Mouse (Mus musculus) embryonic facial prominence, embryonic 10.5 days (tissue): Measurements from ENCODE around the gene Psmb9. TPM values are rescaled to one million over a fixed set of nuclear protein-coding genes. Genes with fewer than 3 reads are reported as not detected.

Experiments used
- DNase-seq: peaks from one replicate; pipeline ENCODE4 v3.0.0-alpha.2; 2017; ENCODE audit warnings: low spot score
- H3K27ac ChIP-seq: fragments of 300-500 bp; sonication (generic); replicated peaks from 2 replicates; pipeline ENCODE4 v1.5.1; 2016; ENCODE audit warnings: mild to moderate bottlenecking
- H3K27me3 ChIP-seq: fragments of 300-500 bp; sonication (generic); replicated peaks from 2 replicates; pipeline ENCODE4 v1.6.1; 2016; ENCODE audit warnings: low read depth, mild to moderate bottlenecking; ENCODE audit not compliant: poor library complexity, severe bottlenecking
- H3K36me3 ChIP-seq: fragments of 300-500 bp; sonication (generic); replicated peaks from 2 replicates; pipeline ENCODE4 v1.6.1; 2016; ENCODE audit warnings: mild to moderate bottlenecking, moderate library complexity
- H3K4me1 ChIP-seq: fragments of 300-500 bp; sonication (generic); 2 replicates; pipeline ENCODE4 v1.6.1; 2016
- H3K4me3 ChIP-seq: fragments of 300-500 bp; sonication (generic); 2 replicates; pipeline ENCODE4 v1.5.1; 2016; ENCODE audit warnings: mild to moderate bottlenecking, moderate library complexity
- H3K9me3 ChIP-seq: fragments of 300-500 bp; sonication (generic); 2 replicates; pipeline ENCODE4 v1.6.1; 2016; ENCODE audit warnings: mild to moderate bottlenecking
- WGBS: fragments of 180-500 bp; shearing (Covaris S2); methylation state at CpG from one replicate; pipeline ENCODE4 v1.1.7; 2016; 5-methylcytosine and 5-hydroxymethylcytosine counted together
- polyA plus RNA-seq: library from polyadenylated mRNA; unstranded; fragments of >200 nt; fragmentation: Nextera tagmentation; extraction: Ambion mirVana; gene quantifications from 2 replicates; pipeline ENCODE4 v1.2.1, GENCODE M21; 2016

The Psmb9 gene
- polyA plus RNA-seq, 1 experiment from 2014 or later, result 0.57 TPM

- Histone ChIP-seq H3K36me3 (no peaks in the 10 kb centered on the region), H3K4me3 (no peak overlapping the region), H3K4me1 (no peaks in the 10 kb centered on the region), H3K9me3 (peaks cover 6% of the 10 kb centered on the region; the same call in 1 of the 2 replicates), H3K27me3 (peaks cover 36% of the 10 kb centered on the region), H3K27ac (no peak overlapping the region)
- no peak for DNase-seq
- WGBS, result 91% methylated on average over 8 of the region's 8 CpGs
Measured at GRCm38 (mm10) chr17:34217216-34217928, 29.8 kb upstream of the Psmb9 start.

- Histone ChIP-seq H3K36me3 (no peaks in the 10 kb centered on the region), H3K27me3 (peaks cover 58% of the 10 kb centered on the region), H3K4me3 (no peak overlapping the region), H3K4me1 (peaks cover 4% of the 10 kb centered on the region), H3K27ac (no peak overlapping the region), H3K9me3 (peaks cover 6% of the 10 kb centered on the region; the same call in 1 of the 2 replicates)
- 84% methylated on average over 12 of the region's 12 CpGs for WGBS
- no peak for DNase-seq
Measured at GRCm38 (mm10) chr17:34215176-34215575, 27.6 kb upstream of the Psmb9 start.

GRCm38 (mm10) chr17:34213936-34214335, 26.4 kb upstream of the Psmb9 start:
- 53% methylated on average over 21 of the region's 21 CpGs for WGBS

GRCm38 (mm10) chr17:34211746-34212365, 24.3 kb upstream of the Psmb9 start:
- peaks cover 4% of the 10 kb centered on the region; the same call in 1 of the 2 replicates for H3K9me3 ChIP-seq
- no peaks in the 10 kb centered on the region for H3K36me3 ChIP-seq
- H3K4me1 ChIP-seq, result peaks cover 4% of the 10 kb centered on the region
- H3K4me3 ChIP-seq, result no peak overlapping the region
- no peak for DNase-seq
- WGBS, result 16% methylated on average over 23 of the region's 23 CpGs
- H3K27me3 ChIP-seq, result peaks cover 86% of the 10 kb centered on the region
- no peak overlapping the region for H3K27ac ChIP-seq

More at GRCm38 (mm10) chr17:34213936-34214335, 26.4 kb upstream of the Psmb9 start:
- no peak for DNase-seq
- H3K4me1 ChIP-seq, result peaks cover 4% of the 10 kb centered on the region
- H3K27ac ChIP-seq, result no peak overlapping the region
- H3K36me3 ChIP-seq, result no peaks in the 10 kb centered on the region
- H3K27me3 ChIP-seq, result peaks cover 69% of the 10 kb centered on the region
- H3K9me3 ChIP-seq, result peaks cover 8% of the 10 kb centered on the region; the same call in 1 of the 2 replicates
- peak overlapping the region; percentile 23; the same call in 1 of the 2 replicates for H3K4me3 ChIP-seq

GRCm38 (mm10) chr17:34210599-34210998, 23.0 kb upstream of the Psmb9 start:
- H3K9me3 ChIP-seq, result peaks cover 4% of the 10 kb centered on the region; the same call in 1 of the 2 replicates
- H3K27me3 ChIP-seq, result peaks cover 95% of the 10 kb centered on the region
- H3K4me3 ChIP-seq, result no peak overlapping the region
- peaks cover 4% of the 10 kb centered on the region for H3K4me1 ChIP-seq
- no peak for DNase-seq
- WGBS, result 72% methylated on average over 3 of the region's 3 CpGs
- no peak overlapping the region for H3K27ac ChIP-seq
- H3K36me3 ChIP-seq, result no peaks in the 10 kb centered on the region

- WGBS, result 45% methylated on average over 3 of the region's 3 CpGs
- H3K27ac ChIP-seq, result no peak overlapping the region
- peaks cover 95% of the 10 kb centered on the region for H3K27me3 ChIP-seq
- no peak overlapping the region for H3K4me3 ChIP-seq
- no peak for DNase-seq
- H3K9me3 ChIP-seq, result peaks cover 4% of the 10 kb centered on the region; the same call in 1 of the 2 replicates
- peaks cover 11% of the 10 kb centered on the region for H3K4me1 ChIP-seq
- no peaks in the 10 kb centered on the region for H3K36me3 ChIP-seq
Measured at GRCm38 (mm10) chr17:34209680-34210079, 22.1 kb upstream of the Psmb9 start.

GRCm38 (mm10) chr17:34208421-34208820, 20.9 kb upstream of the Psmb9 start:
- Histone ChIP-seq H3K9me3 (peaks cover 4% of the 10 kb centered on the region; the same call in 1 of the 2 replicates), H3K36me3 (no peaks in the 10 kb centered on the region), H3K4me1 (peaks cover 13% of the 10 kb centered on the region), H3K4me3 (no peak overlapping the region), H3K27me3 (peaks cover 94% of the 10 kb centered on the region), H3K27ac (no peak overlapping the region)
- WGBS, result 15% methylated on average over 10 of the region's 10 CpGs
- no peak for DNase-seq

GRCm38 (mm10) chr17:34207866-34208265, 20.3 kb upstream of the Psmb9 start:
- no peaks in the 10 kb centered on the region for H3K36me3 ChIP-seq
- H3K9me3 ChIP-seq, result peaks cover 4% of the 10 kb centered on the region; the same call in 1 of the 2 replicates
- no peak overlapping the region for H3K27ac ChIP-seq
- H3K4me1 ChIP-seq, result peaks cover 13% of the 10 kb centered on the region
- WGBS, result 90% methylated on average over 9 of the region's 9 CpGs
- no peak overlapping the region for H3K4me3 ChIP-seq
- DNase-seq, result no peak
- peaks cover 94% of the 10 kb centered on the region for H3K27me3 ChIP-seq

GRCm38 (mm10) chr17:34207456-34207855, 19.9 kb upstream of the Psmb9 start:
- Histone ChIP-seq H3K36me3 (no peaks in the 10 kb centered on the region), H3K27ac (no peak overlapping the region), H3K27me3 (peaks cover 93% of the 10 kb centered on the region), H3K4me1 (peaks cover 13% of the 10 kb centered on the region), H3K4me3 (no peak overlapping the region), H3K9me3 (peaks cover 4% of the 10 kb centered on the region; the same call in 1 of the 2 replicates)
- DNase-seq, result no peak
- 66% methylated on average over 3 of the region's 3 CpGs for WGBS

GRCm38 (mm10) chr17:34206731-34207130, 19.2 kb upstream of the Psmb9 start:
- Histone ChIP-seq H3K9me3 (peaks cover 4% of the 10 kb centered on the region; the same call in 1 of the 2 replicates), H3K4me3 (no peak overlapping the region), H3K36me3 (no peaks in the 10 kb centered on the region), H3K4me1 (peaks cover 10% of the 10 kb centered on the region), H3K27me3 (peaks cover 89% of the 10 kb centered on the region), H3K27ac (no peak overlapping the region)
- WGBS, result 91% methylated on average over 5 of the region's 5 CpGs
- DNase-seq, result no peak

- Histone ChIP-seq H3K27me3 (peaks cover 89% of the 10 kb centered on the region), H3K9me3 (peaks cover 4% of the 10 kb centered on the region; the same call in 1 of the 2 replicates), H3K4me1 (peaks cover 9% of the 10 kb centered on the region), H3K27ac (no peak overlapping the region), H3K36me3 (no peaks in the 10 kb centered on the region), H3K4me3 (no peak overlapping the region)
- peak; percentile 22 for DNase-seq
- WGBS, result 16% methylated on average over 9 of the region's 9 CpGs
Measured at GRCm38 (mm10) chr17:34205746-34206176, 18.2 kb upstream of the Psmb9 start.

GRCm38 (mm10) chr17:34205021-34205745, 17.6 kb upstream of the Psmb9 start:
- no peak overlapping the region; the same call in 1 of the 2 replicates for H3K27ac ChIP-seq

More at GRCm38 (mm10) chr17:34205021-34205745, 17.6 kb upstream of the Psmb9 start:
- 11% methylated on average over 18 of the region's 18 CpGs for WGBS
- H3K4me1 ChIP-seq, result peaks cover 9% of the 10 kb centered on the region
- peaks cover 4% of the 10 kb centered on the region; the same call in 1 of the 2 replicates for H3K9me3 ChIP-seq
- peaks cover 89% of the 10 kb centered on the region for H3K27me3 ChIP-seq
- H3K36me3 ChIP-seq, result no peaks in the 10 kb centered on the region
- H3K4me3 ChIP-seq, result peak overlapping the region; percentile 75
- DNase-seq, result peak; percentile 21
